Mouse (Mus musculus) myocyte (in vitro differentiated cells): ENCODE measurements around the gene Mfap2. TPM values are rescaled to one million over a fixed set of nuclear protein-coding genes. Genes with fewer than 3 reads are reported as not detected.

Experiments used
- H3K27me3 ChIP-seq: one replicate; pipeline ENCODE4 v1.6.1; 2011; ENCODE audit not compliant: control insufficient read depth, insufficient read depth, insufficient read length
- H3K36me3 ChIP-seq: one replicate; pipeline ENCODE4 v1.6.1; 2011; ENCODE audit not compliant: control insufficient read depth, insufficient read depth
- H3K4me2 ChIP-seq: one replicate; pipeline ENCODE4 v1.6.1; 2011; ENCODE audit warnings: low read depth, control low read depth
- H3K4me3 ChIP-seq: one replicate; pipeline ENCODE4 v1.5.1; 2011; ENCODE audit warnings: mild to moderate bottlenecking, control low read depth, moderate library complexity
- H3K79me2 ChIP-seq: one replicate; pipeline ENCODE4 v1.6.1; 2011; ENCODE audit not compliant: control insufficient read depth, insufficient read depth
- H3ac ChIP-seq: one replicate; pipeline ENCODE4 v1.6.1; 2011; ENCODE audit not compliant: control insufficient read depth, insufficient read length
- CEBPB ChIP-seq: IDR thresholded peaks from 2 replicates; pipeline ENCODE4 v1.6.1; 2011; ENCODE audit warnings: mild to moderate bottlenecking, moderate library complexity; ENCODE audit not compliant: poor library complexity, insufficient read depth, severe bottlenecking
- E2F4 ChIP-seq: IDR thresholded peaks from one replicate; pipeline ENCODE4 v1.6.1; 2011; ENCODE audit warnings: mild to moderate bottlenecking, control low read depth, moderate library complexity; ENCODE audit not compliant: insufficient read depth
- MAX ChIP-seq: IDR thresholded peaks from one replicate; pipeline ENCODE4 v1.6.1; 2011; ENCODE audit warnings: low read depth, mild to moderate bottlenecking, control low read depth
- MYOD1 ChIP-seq, 3 experiments: IDR thresholded peaks; one replicate each; pipeline ENCODE4 v1.6.1; 2011; ENCODE audit warnings: control low read depth in 2 of 3, low read depth in 2 of 3, mild to moderate bottlenecking in 2 of 3, moderate library complexity in 1 of 3; ENCODE audit not compliant: insufficient read length in 2 of 3, control insufficient read depth in 1 of 3
- MYOG ChIP-seq, 3 experiments: IDR thresholded peaks; one replicate each; pipeline ENCODE4 v1.6.1; 2011; ENCODE audit warnings: control low read depth in 2 of 3, low read depth in 2 of 3, mild to moderate bottlenecking in 2 of 3; ENCODE audit not compliant: insufficient read length in 2 of 3, control insufficient read depth in 1 of 3, insufficient read depth in 1 of 3
- POLR2A ChIP-seq: IDR thresholded peaks from one replicate; pipeline ENCODE4 v1.6.1; 2011; ENCODE audit warnings: low read depth, mild to moderate bottlenecking, control low read depth, moderate library complexity; ENCODE audit not compliant: insufficient read length
- POLR2AphosphoS2 ChIP-seq: IDR thresholded peaks from one replicate; pipeline ENCODE4 v1.6.1; 2011; ENCODE audit warnings: low read depth, control low read depth; ENCODE audit not compliant: insufficient read length
- REST ChIP-seq: IDR thresholded peaks from one replicate; pipeline ENCODE4 v1.6.1; 2011; ENCODE audit warnings: mild to moderate bottlenecking, control low read depth, moderate library complexity; ENCODE audit not compliant: insufficient read depth, insufficient read length
- SRF ChIP-seq: IDR thresholded peaks from one replicate; pipeline ENCODE4 v1.6.1; 2011; ENCODE audit warnings: low read depth; ENCODE audit not compliant: control insufficient read depth, insufficient read length
- TCF12 ChIP-seq: IDR thresholded peaks from one replicate; pipeline ENCODE4 v1.6.1; 2011; ENCODE audit warnings: mild to moderate bottlenecking, control low read depth; ENCODE audit not compliant: poor library complexity, insufficient read depth, severe bottlenecking
- TCF3 ChIP-seq: IDR thresholded peaks from one replicate; pipeline ENCODE4 v1.6.1; 2011; ENCODE audit warnings: low read depth, control low read depth; ENCODE audit not compliant: insufficient read length
- USF1 ChIP-seq: IDR thresholded peaks from one replicate; pipeline ENCODE4 v1.6.1; 2011; ENCODE audit warnings: low read depth, mild to moderate bottlenecking, control low read depth, moderate library complexity
- polyA plus RNA-seq: library from polyadenylated mRNA; unstranded; fragments of >200 nt; fragmentation: generic; extraction: Trizol; gene quantifications from one replicate; pipeline ENCODE4 v1.2.1, GENCODE M21; 2012; ENCODE audit warnings: missing spikeins

The Mfap2 gene
- polyA plus RNA-seq, 1 experiment: 0.53 TPM

GRCm38 (mm10) chr4:141041117-141041516 lies 30.9 kb downstream of the Mfap2 start:
- H3K4me3 ChIP-seq: no peak overlapping the region
- H3ac ChIP-seq: no peak overlapping the region
- no peaks in the 10 kb centered on the region for H3K27me3 ChIP-seq
- peaks cover 5% of the 10 kb centered on the region for H3K36me3 ChIP-seq
- H3K4me2 ChIP-seq: no peak overlapping the region
- TF ChIP-seq MAX (no peak), REST (no peak), TCF3 (no peak), USF1 (no peak), POLR2AphosphoS2 (no peak), MYOG (IDR thresholded peaks at IDR 0.05; ENCODE audit: control insufficient read depth in 1 of 3, insufficient read depth in 1 of 3, insufficient read length in 2 of 3, low read depth in 2 of 3) (no peak), POLR2A (no peak), MYOD1 (IDR thresholded peaks at IDR 0.05; ENCODE audit: control insufficient read depth in 1 of 3, insufficient read length in 2 of 3, low read depth in 2 of 3) (no peak), SRF (no peak), E2F4 (no peak), CEBPB (no peak), TCF12 (no peak)
- no peaks in the 10 kb centered on the region for H3K79me2 ChIP-seq

GRCm38 (mm10) chr4:141044816-141045215 lies 34.6 kb downstream of the Mfap2 start:
- TF ChIP-seq POLR2A: no peak
- TF ChIP-seq E2F4: no peak
- no peak for TF ChIP-seq MAX
- no peak for TF ChIP-seq USF1
- no peak for TF ChIP-seq TCF12
- no peak for TF ChIP-seq CEBPB
- TF ChIP-seq SRF: no peak
- TF ChIP-seq MYOD1 (IDR thresholded peaks at IDR 0.05; ENCODE audit: control insufficient read depth in 1 of 3, insufficient read length in 2 of 3, low read depth in 2 of 3): no peak
- TF ChIP-seq MYOG (IDR thresholded peaks at IDR 0.05; ENCODE audit: control insufficient read depth in 1 of 3, insufficient read depth in 1 of 3, insufficient read length in 2 of 3, low read depth in 2 of 3): no peak
- no peak for TF ChIP-seq POLR2AphosphoS2
- TF ChIP-seq REST: no peak
- no peak for TF ChIP-seq TCF3
- Histone ChIP-seq H3K4me3 (no peak overlapping the region), H3K36me3 (no peaks in the 10 kb centered on the region)

GRCm38 (mm10) chr4:141048810-141049475 lies 38.7 kb downstream of the Mfap2 start:
- Histone ChIP-seq H3K4me2 (no peak overlapping the region), H3ac (no peak overlapping the region), H3K4me3 (no peak overlapping the region), H3K27me3 (no peaks in the 10 kb centered on the region), H3K36me3 (no peaks in the 10 kb centered on the region), H3K79me2 (no peaks in the 10 kb centered on the region)
- TF ChIP-seq REST: no peak
- no peak for TF ChIP-seq MYOG (IDR thresholded peaks at IDR 0.05; ENCODE audit: control insufficient read depth in 1 of 3, insufficient read depth in 1 of 3, insufficient read length in 2 of 3, low read depth in 2 of 3)
- no peak for TF ChIP-seq USF1
- TF ChIP-seq TCF3: no peak
- no peak for TF ChIP-seq TCF12
- no peak for TF ChIP-seq POLR2A
- no peak for TF ChIP-seq CEBPB
- TF ChIP-seq MAX: no peak
- TF ChIP-seq MYOD1 (IDR thresholded peaks at IDR 0.05; ENCODE audit: control insufficient read depth in 1 of 3, insufficient read length in 2 of 3, low read depth in 2 of 3): no peak
- TF ChIP-seq POLR2AphosphoS2: no peak
- no peak for TF ChIP-seq SRF
- no peak for TF ChIP-seq E2F4

More at GRCm38 (mm10) chr4:141044816-141045215, 34.6 kb downstream of the Mfap2 start:
- Histone ChIP-seq H3K79me2 (no peaks in the 10 kb centered on the region), H3K27me3 (no peaks in the 10 kb centered on the region), H3K4me2 (no peak overlapping the region), H3ac (no peak overlapping the region)

GRCm38 (mm10) chr4:141049476-141049835 lies 39.2 kb downstream of the Mfap2 start:
- TF ChIP-seq MYOD1 (IDR thresholded peaks at IDR 0.05; ENCODE audit: control insufficient read depth in 1 of 3, insufficient read length in 2 of 3, low read depth in 2 of 3): no peak
- TF ChIP-seq E2F4: no peak
- no peak for TF ChIP-seq CEBPB
- no peak for TF ChIP-seq MYOG (IDR thresholded peaks at IDR 0.05; ENCODE audit: control insufficient read depth in 1 of 3, insufficient read depth in 1 of 3, insufficient read length in 2 of 3, low read depth in 2 of 3)
- Histone ChIP-seq H3K4me3 (no peak overlapping the region), H3K27me3 (no peaks in the 10 kb centered on the region), H3ac (no peak overlapping the region), H3K4me2 (no peak overlapping the region), H3K79me2 (no peaks in the 10 kb centered on the region), H3K36me3 (no peaks in the 10 kb centered on the region)
